Mouse (Mus musculus) bone marrow macrophage, adult 2 months (primary cell): ENCODE measurements around the gene Snap23. TPM values are rescaled to one million over a fixed set of nuclear protein-coding genes. Genes with fewer than 3 reads are reported as not detected.

Experiments used
- H3K27ac ChIP-seq: 2 replicates; pipeline ENCODE4 v1.5.1; 2012; ENCODE audit warnings: low read depth, low read length; ENCODE audit not compliant: insufficient read depth
- H3K4me1 ChIP-seq: 2 replicates; pipeline ENCODE4 v1.6.1; 2012; ENCODE audit warnings: low read length; ENCODE audit not compliant: control insufficient read depth, insufficient read depth
- H3K4me3 ChIP-seq: 2 replicates; pipeline ENCODE4 v1.5.1; 2012; ENCODE audit warnings: mild to moderate bottlenecking, low read length, moderate library complexity; ENCODE audit not compliant: insufficient read depth
- CTCF ChIP-seq: IDR thresholded peaks from 2 replicates; pipeline ENCODE4 v1.5.1; 2012; ENCODE audit warnings: low read depth, mild to moderate bottlenecking, low read length, moderate library complexity
- POLR2A ChIP-seq: IDR thresholded peaks from 2 replicates; pipeline ENCODE4 v1.6.1; 2012; ENCODE audit warnings: mild to moderate bottlenecking, low read depth, low read length, borderline replicate concordance
- polyA plus RNA-seq: library from polyadenylated mRNA; stranded (reverse); fragments of >200 nt; gene quantifications from 2 replicates; pipeline ENCODE4 v1.2.4, GENCODE M21; 2012; ENCODE audit not compliant: missing spikeins, insufficient read depth, insufficient read length

The Snap23 gene
- polyA plus RNA-seq: 248 and 266 TPM in 2 replicates

- Histone ChIP-seq H3K27ac (peak within 1 kb of the TSS; percentile 83), H3K4me3 (peak within 1 kb of the TSS; percentile 89), H3K4me1 (peaks cover 33% of the 10 kb centered on the region)
- TF ChIP-seq CTCF (no peak), POLR2A (0 out of 2 replicates have a peak, but pooled peaks have one; percentile 19)
These were observed at the start of gene Snap23 for GRCm38 (mm10) chr2:120566886-120567797. Gene Snap23, plus strand, starts transcription at chr2:120567671.

GRCm38 (mm10) chr2:120518547-120519210 lies 48.8 kb upstream of the Snap23 start:
- Histone ChIP-seq H3K27ac (no peak overlapping the region), H3K4me3 (no peak overlapping the region), H3K4me1 (no peaks in the 10 kb centered on the region)
- TF ChIP-seq CTCF: no peak
- no peak for TF ChIP-seq POLR2A

GRCm38 (mm10) chr2:120526771-120527170 lies 40.7 kb upstream of the Snap23 start:
- H3K4me3 ChIP-seq: no peak overlapping the region
- H3K27ac ChIP-seq: no peak overlapping the region
- peaks cover 4% of the 10 kb centered on the region for H3K4me1 ChIP-seq
- no peak for TF ChIP-seq POLR2A
- TF ChIP-seq CTCF: no peak

- TF ChIP-seq POLR2A (no peak), CTCF (no peak)
- Histone ChIP-seq H3K4me3 (no peak overlapping the region), H3K27ac (no peak overlapping the region)
These were observed 37.9 kb upstream of the Snap23 start for GRCm38 (mm10) chr2:120529531-120529930.

GRCm38 (mm10) chr2:120531223-120531622 lies 36.2 kb upstream of the Snap23 start:
- Histone ChIP-seq H3K4me3 (no peak overlapping the region), H3K4me1 (peaks cover 4% of the 10 kb centered on the region), H3K27ac (no peak overlapping the region)
- TF ChIP-seq POLR2A (no peak), CTCF (no peak)

More at GRCm38 (mm10) chr2:120529531-120529930, 37.9 kb upstream of the Snap23 start:
- H3K4me1 ChIP-seq: peaks cover 4% of the 10 kb centered on the region

GRCm38 (mm10) chr2:120539333-120539732 lies 28.1 kb upstream of the Snap23 start:
- H3K4me3 ChIP-seq: no peak overlapping the region

GRCm38 (mm10) chr2:120539778-120540208 lies 27.7 kb upstream of the Snap23 start:
- Histone ChIP-seq H3K27ac (peak overlapping the region; percentile 83), H3K4me3 (no peak overlapping the region), H3K4me1 (peaks cover 30% of the 10 kb centered on the region)
- no peak for TF ChIP-seq CTCF
- no peak for TF ChIP-seq POLR2A

More at GRCm38 (mm10) chr2:120539333-120539732, 28.1 kb upstream of the Snap23 start:
- TF ChIP-seq POLR2A: no peak
- no peak for TF ChIP-seq CTCF
- Histone ChIP-seq H3K4me1 (peaks cover 25% of the 10 kb centered on the region), H3K27ac (peak overlapping the region; percentile 83)

- H3K4me1 ChIP-seq: peaks cover 30% of the 10 kb centered on the region
- no peak for TF ChIP-seq POLR2A
- no peak for TF ChIP-seq CTCF
- H3K4me3 ChIP-seq: no peak overlapping the region
- no peak overlapping the region; the same call in 1 of the 2 replicates for H3K27ac ChIP-seq
These were observed 22.7 kb upstream of the Snap23 start for GRCm38 (mm10) chr2:120544732-120545131.

- Histone ChIP-seq H3K4me3 (no peak overlapping the region), H3K27ac (no peak overlapping the region), H3K4me1 (peaks cover 27% of the 10 kb centered on the region)
- TF ChIP-seq POLR2A (no peak), CTCF (no peak)
These were observed 10.6 kb upstream of the Snap23 start for GRCm38 (mm10) chr2:120556868-120557267.

GRCm38 (mm10) chr2:120558813-120559212 lies 8.7 kb upstream of the Snap23 start:
- no peak for TF ChIP-seq POLR2A
- no peak for TF ChIP-seq CTCF
- Histone ChIP-seq H3K4me3 (no peak overlapping the region), H3K27ac (peak overlapping the region; percentile 24), H3K4me1 (peaks cover 27% of the 10 kb centered on the region)
